Mouse (Mus musculus) ovary, postnatal 36 days (tissue): ENCODE results near the gene Olfr155.

ENCODE experiments used
- DNase-seq: peaks from one replicate; pipeline ENCODE4 v3.0.0; 2022; ENCODE audit warnings: low spot score, mixed read lengths

The Olfr155 gene

DNA sequence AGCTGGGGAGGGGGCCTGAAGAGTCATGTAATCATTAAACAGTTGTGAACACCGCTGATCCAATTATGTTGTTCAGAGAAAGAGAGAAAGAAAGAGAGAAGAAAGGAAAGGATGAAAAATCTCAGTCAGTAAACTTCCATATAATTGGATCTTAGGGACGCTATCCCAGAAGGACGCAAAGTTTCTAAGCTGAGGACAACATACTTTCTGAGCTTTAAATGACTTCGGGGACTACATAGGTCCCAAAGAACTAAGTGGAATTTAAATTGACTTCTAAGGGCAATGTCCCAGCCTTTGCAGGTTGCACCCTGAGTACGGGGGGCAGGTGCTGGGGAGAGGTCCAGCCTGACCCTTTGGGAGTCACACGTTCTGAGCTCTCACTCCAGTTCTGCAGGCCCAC lies at the start of gene Olfr155:
Gene Olfr155, plus strand, starts transcription at position 301 of the 400 bp plus-strand sequence.
- DNase-seq, result no peak

GRCm38 (mm10) chr4:43822896-43823550 lies 28.3 kb upstream of the Olfr155 start:
- DNase-seq, result no peak

- DNase-seq, result peak; percentile 29
Measured at GRCm38 (mm10) chr4:43823845-43824337, 27.5 kb upstream of the Olfr155 start, which contains the start of gene Olfr156. Olfr156 (minus strand) TSS chr4:43823895.

GRCm38 (mm10) chr4:43828806-43829205 lies 22.6 kb upstream of the Olfr155 start:
- no peak for DNase-seq

GRCm38 (mm10) chr4:43832031-43832430 lies 19.3 kb upstream of the Olfr155 start:
- DNase-seq, result no peak

- no peak for DNase-seq
Measured at GRCm38 (mm10) chr4:43833752-43834151, 17.6 kb upstream of the Olfr155 start.

GRCm38 (mm10) chr4:43834749-43835148 lies 16.6 kb upstream of the Olfr155 start:
- no peak for DNase-seq

- DNase-seq, result no peak
Measured at GRCm38 (mm10) chr4:43838326-43838725, 13.0 kb upstream of the Olfr155 start.

DNA sequence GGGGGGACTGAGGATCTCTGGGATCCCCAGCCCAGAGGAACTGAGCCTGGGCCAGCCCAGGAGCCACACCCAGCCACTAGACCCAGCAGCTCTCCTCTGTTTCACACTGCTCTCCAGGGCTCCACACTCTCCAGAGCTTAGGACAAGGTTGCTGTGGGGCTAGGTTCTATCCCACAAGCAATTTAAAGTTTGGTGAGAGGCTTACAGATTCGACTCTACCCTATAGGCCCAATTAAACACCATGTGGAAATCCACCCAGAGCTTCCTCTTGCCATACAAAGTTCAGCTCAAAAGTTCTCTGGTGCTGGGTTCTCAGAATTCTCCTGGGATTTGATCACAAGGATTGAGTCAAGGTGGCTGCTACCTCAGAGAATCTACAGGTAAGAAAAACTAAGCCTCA lies 11.3 kb upstream of the Olfr155 start, which contains the start of gene Olfr157:
Gene Olfr157, minus strand, starts transcription at position 101 of the 400 bp plus-strand sequence.
- no peak for DNase-seq

DNA sequence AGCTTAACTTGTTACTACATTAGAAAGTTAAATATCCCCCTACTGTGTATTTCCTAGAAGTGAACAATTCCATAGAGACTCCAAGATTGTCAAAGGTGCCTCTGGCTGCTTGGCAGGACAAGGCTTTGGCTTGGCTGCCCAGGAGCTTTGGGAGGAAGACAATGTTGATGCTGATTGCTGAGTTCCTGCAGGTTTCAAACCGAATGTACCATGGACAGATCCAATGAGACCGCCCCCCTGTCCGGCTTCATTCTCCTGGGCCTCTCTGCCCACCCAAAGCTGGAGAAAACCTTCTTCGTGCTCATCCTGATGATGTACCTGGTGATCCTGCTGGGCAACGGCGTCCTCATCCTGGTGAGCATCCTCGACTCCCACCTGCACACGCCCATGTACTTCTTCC lies 2.7 kb downstream of the Olfr155 start:
- no peak for DNase-seq

DNA sequence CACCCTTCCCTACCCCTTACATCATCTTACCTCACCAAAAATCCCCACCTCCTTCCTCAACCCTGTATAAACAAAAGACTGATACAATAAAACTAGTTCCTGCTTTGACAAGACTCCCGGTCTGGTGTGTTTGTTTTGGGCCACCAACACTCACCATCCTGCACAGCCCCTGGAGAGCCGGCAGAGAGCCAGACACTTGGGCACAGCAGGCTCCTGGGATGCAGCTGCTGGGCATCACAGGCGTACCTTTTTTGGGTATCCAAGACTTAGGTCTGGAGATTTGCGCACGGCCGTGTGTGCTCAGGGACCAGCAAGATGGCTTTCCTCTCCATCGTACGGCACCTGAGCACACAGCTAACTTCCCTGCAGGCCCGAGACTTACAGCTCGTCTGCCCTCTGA lies 8.5 kb downstream of the Olfr155 start:
- DNase-seq, result no peak

- DNase-seq, result peak; percentile 63
Measured at GRCm38 (mm10) chr4:43860744-43861519, 9.6 kb downstream of the Olfr155 start.

DNA sequence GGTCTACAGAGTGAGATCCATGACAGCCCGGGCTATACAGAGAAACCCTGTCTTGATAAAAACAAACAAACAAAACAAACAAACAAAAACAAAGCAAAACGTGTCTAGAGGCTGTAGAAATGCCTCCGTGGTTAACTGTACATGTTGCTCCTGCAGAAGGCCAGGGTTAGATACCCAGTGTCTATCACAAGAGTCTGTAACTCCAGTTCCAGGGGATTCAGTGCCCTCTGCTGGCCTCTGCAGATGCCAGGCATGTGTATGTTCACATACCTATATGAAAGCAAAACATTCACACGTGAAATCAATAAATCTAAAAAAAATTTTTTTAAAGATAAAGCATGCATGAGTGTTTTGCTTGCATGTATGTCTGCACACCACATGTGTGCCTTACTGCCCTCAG lies 11.9 kb downstream of the Olfr155 start:
- DNase-seq, result no peak

DNA sequence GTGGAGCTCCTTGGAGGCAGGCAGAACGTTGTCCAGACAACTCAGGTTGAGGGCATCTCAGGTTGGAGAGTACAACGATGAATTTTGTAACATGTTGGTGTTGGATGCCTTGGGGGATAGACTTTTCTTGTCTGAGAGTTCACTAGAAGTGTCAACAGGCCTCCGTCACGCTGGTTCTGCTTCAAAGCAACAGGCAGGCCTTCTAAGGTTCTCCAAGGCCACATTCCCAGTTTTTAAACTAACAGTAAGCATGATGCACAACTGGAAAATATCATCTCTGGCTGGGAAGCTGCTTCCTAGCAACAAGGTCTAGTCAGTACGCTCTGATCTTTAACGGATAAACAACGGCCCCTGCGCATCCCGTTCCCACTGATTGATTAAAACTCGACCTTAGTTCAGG lies 18.5 kb downstream of the Olfr155 start:
- DNase-seq, result no peak

DNA sequence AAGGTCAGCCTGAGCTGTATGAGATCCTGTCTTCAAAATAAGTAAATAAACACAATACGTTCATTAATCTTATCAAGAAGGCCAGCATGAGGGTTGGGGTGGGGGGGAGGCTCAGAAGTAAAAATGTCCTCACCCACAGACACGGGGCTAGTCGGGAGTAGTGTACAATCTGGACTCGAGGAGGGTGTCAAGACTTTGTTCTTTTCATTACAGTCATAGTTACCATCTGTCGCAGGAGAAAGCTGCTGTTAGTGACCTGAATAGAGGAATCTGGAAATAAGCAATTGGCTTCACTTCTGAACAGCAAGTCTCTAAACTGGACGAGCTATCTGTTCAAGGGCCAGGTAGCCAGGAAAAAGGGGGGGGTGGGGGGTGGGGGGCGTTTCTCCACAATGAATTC lies 23.1 kb downstream of the Olfr155 start:
- DNase-seq, result no peak

DNA sequence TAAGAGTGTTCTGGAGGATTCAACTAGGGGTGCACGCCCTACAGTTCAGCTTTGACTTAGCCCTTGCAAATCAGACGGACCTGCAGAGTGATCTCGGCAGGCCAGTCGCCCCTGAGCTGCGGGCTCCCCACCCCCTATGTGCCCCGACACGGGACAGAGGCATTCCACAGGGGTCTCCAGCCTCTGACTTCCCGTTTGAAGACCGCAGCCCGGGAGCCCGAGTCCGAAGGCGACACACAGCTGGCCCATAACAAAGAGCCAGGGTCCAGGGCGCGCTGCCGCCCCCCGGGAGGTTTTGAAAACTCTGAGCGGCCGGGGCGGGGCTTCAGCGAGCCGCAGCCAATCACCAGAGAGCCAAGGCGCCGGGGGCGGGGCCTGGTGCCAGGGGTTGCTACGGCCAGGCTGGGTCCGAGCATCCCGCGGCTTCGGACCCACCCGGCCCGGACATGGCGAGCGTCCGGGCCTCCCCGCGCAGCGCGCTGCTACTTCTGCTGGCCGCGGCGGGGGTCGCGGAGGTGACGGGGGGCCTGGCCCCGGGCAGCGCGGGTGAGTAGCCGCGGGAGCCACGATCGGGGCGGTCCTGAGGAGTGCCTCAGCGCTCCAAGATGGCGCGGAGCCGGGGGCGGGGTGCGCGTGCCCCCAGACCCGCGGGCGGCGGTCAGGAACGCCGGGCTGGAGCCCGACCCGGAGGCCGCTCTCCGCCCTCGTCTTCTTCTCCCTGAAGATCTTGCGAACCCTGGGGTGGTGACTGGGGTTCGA lies 24.0 kb downstream of the Olfr155 start, which contains the start of gene Reck:
Gene Reck, plus strand, starts transcription at position 371 of the 759 bp plus-strand sequence.
- DNase-seq, result peak; percentile 89

DNA sequence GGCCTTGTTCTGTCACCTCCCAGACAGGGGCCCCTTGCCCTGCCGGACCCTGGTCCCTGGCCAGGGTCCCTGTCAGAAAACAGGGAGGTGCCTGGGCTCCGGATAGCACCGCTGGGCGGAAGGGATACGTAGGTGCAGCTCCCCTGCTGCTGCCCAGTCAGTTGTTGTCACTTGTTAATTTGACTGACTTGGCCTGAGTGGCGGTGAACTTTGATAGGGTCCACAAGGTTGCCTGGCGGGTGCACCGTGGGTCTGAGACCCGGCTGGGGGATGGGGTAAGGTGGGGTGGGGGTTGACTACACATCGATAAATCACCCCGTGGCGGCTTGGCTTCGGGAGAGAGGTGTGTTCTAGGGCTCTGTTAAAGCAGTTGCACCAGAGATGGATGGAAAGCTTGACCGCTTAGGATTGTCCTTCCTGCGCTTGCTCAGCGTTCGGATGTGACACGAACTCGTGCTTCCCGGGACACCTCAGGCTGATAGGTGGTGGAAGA lies 24.6 kb downstream of the Olfr155 start:
- DNase-seq, result no peak

GRCm38 (mm10) chr4:43877230-43877629 lies 25.9 kb downstream of the Olfr155 start:
- no peak for DNase-seq

GRCm38 (mm10) chr4:43878121-43878776 lies 26.9 kb downstream of the Olfr155 start:
- no peak for DNase-seq

DNA sequence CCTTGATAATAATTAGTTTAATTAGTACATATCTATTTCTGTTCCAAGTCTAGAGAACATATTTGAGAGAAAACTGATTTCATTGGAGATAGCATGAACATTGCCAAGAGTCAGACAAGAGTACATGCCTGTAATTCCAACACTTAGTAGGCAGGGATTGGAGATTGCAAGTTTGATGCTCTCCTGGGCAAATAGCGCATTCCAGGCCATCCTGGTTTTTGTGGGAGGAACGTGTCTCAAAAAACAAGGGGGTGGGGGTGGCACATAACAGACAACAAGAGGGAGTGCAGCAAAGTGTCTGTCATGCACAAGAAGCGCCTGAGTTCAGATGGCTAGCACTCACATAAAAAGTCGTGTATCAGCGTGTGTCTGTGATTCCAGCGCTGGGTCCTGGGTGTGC lies 28.2 kb downstream of the Olfr155 start:
- DNase-seq, result no peak

DNA sequence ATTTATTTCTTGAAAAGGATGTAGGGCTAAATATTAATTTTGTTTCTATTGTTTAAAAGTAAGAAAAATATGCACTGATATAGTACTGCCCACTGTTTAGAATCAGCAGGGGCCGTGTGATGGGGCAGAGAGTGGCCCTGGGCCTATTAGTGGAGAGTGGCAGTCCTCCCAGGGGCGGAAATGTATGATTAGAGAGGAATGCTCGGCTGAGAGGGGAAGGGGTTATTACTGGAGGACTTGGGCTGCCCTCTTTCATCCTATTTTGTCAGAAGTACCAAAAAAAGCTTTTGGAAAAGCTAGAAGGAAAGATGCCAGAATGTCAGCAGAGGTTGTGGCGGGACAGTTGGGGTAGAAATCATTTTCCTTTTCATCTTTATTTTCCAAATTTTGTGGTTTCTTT lies 32.8 kb downstream of the Olfr155 start:
- no peak for DNase-seq

- no peak for DNase-seq
Measured at GRCm38 (mm10) chr4:43891247-43891646, 39.9 kb downstream of the Olfr155 start.
